9 mouse cellular contexts compared by ENCODE assay signal in genomic region chr16:56677146-56677545, GRCm38 (mm10). TPM values are rescaled to one million over a fixed set of nuclear protein-coding genes. Genes with fewer than 3 reads are reported as not detected.
DNase-seq lines count a peak whose midpoint lies in the region; ATAC-seq lines count a peak whose summit lies in the region.
"Had no signal": no experiment of that assay in that cellular context is flagged by ENCODE, and none has a peak within 500 bp of the region (broad histone marks: within the 10 kb centered on the region; RNA-seq: fewer than 3 reads in every experiment).

No protein-coding gene starts in this region.

- no peaks in the 10 kb centered on the region for H3K9me3 ChIP-seq in heart, embryonic 11.5 days (replicated peaks; ENCODE audit: control insufficient read depth, low read length)
- H3K9me3 ChIP-seq in hindbrain, embryonic 16.5 days (ENCODE audit: control insufficient read depth, low read length), result no peaks in the 10 kb centered on the region
- H3K9me3 ChIP-seq in neural tube, embryonic 15.5 days (replicated peaks), result no peaks in the 10 kb centered on the region
- H3K9me3 ChIP-seq: liver, embryonic 15.5 days had no signal

- H3K4me1 ChIP-seq in heart, embryonic 11.5 days (ENCODE audit: control insufficient read depth, insufficient read depth, low read length), result no peaks in the 10 kb centered on the region
- no peaks in the 10 kb centered on the region for H3K4me1 ChIP-seq in hindbrain, embryonic 16.5 days (ENCODE audit: control insufficient read depth, insufficient read depth, low read depth, low read length)
- H3K4me1 ChIP-seq in neural tube, embryonic 15.5 days, result no peaks in the 10 kb centered on the region
- H3K4me1 ChIP-seq: liver, embryonic 15.5 days had no signal

- DNase-seq in heart, postnatal 10 days, result peak; percentile 39 to 51
- DNase-seq in 416B (ENCODE audit: low read depth), result peak; percentile 47
- peak; percentile 82 for DNase-seq in brain, adult 2 months (ENCODE audit: low read depth, low spot score)
- no peak for DNase-seq in ovary, postnatal 36 days (ENCODE audit: low spot score)
- no peak for DNase-seq in gastrocnemius, postnatal 36 days

- 63% methylated on average over 4 of the region's 4 CpGs for WGBS in heart, embryonic 11.5 days (ENCODE audit: insufficient replicate concordance)
- 67% methylated on average over 4 of the region's 4 CpGs for WGBS in hindbrain, embryonic 16.5 days
- 72% methylated on average over 4 of the region's 4 CpGs for WGBS in neural tube, embryonic 15.5 days

- H3K9ac ChIP-seq in heart, embryonic 11.5 days (ENCODE audit: low read depth, low read length), result no peak overlapping the region
- H3K9ac ChIP-seq in hindbrain, embryonic 16.5 days (ENCODE audit: low read depth, low read length), result no peak overlapping the region
- H3K9ac ChIP-seq in neural tube, embryonic 15.5 days (replicated peaks), result no peak overlapping the region
- H3K9ac ChIP-seq: liver, embryonic 15.5 days had no signal

- H3K4me3 ChIP-seq in heart, embryonic 11.5 days (ENCODE audit: low read depth, low read length), result no peak overlapping the region
- no peak overlapping the region for H3K4me3 ChIP-seq in hindbrain, embryonic 16.5 days (ENCODE audit: low read length)
- H3K4me3 ChIP-seq in neural tube, embryonic 15.5 days (replicated peaks), result no peak overlapping the region
- H3K4me3 ChIP-seq: liver, embryonic 15.5 days had no signal

- H3K36me3 ChIP-seq in heart, embryonic 11.5 days (ENCODE audit: control insufficient read depth, insufficient read depth, low read length), result no peaks in the 10 kb centered on the region
- no peaks in the 10 kb centered on the region for H3K36me3 ChIP-seq in hindbrain, embryonic 16.5 days (ENCODE audit: control insufficient read depth, insufficient read depth, low read length)
- H3K36me3 ChIP-seq in neural tube, embryonic 15.5 days, result no peaks in the 10 kb centered on the region
- H3K36me3 ChIP-seq: liver, embryonic 15.5 days had no signal

- H3K27ac ChIP-seq in heart, embryonic 11.5 days (ENCODE audit: low read depth, low read length), result no peak overlapping the region
- no peak overlapping the region for H3K27ac ChIP-seq in hindbrain, embryonic 16.5 days (ENCODE audit: low read depth, low read length)
- no peak overlapping the region for H3K27ac ChIP-seq in neural tube, embryonic 15.5 days (replicated peaks)
- H3K27ac ChIP-seq: liver, embryonic 15.5 days had no signal

- no peaks in the 10 kb centered on the region for H3K27me3 ChIP-seq in heart, embryonic 11.5 days (ENCODE audit: control insufficient read depth, insufficient read depth, low read length)
- H3K27me3 ChIP-seq in hindbrain, embryonic 16.5 days (replicated peaks; ENCODE audit: control insufficient read depth, insufficient read depth, low read length), result no peaks in the 10 kb centered on the region
- no peaks in the 10 kb centered on the region for H3K27me3 ChIP-seq in neural tube, embryonic 15.5 days (replicated peaks)
- H3K27me3 ChIP-seq: liver, embryonic 15.5 days had no signal

- intact Hi-C loops in heart, postnatal 10 days (cut with DNase I), result loop anchor here (1.0 to 10.0 kb wide), 3 partner anchors 150 to 492 kb away; no protein-coding TSS in a partner anchor
- intact Hi-C loops in gastrocnemius, postnatal 36 days (cut with DNase I), result no loop called here

- ATAC-seq in heart, embryonic 11.5 days (replicated peaks; ENCODE audit: insufficient number of reproducible peaks, low FRiP score, low TSS enrichment), result no peak
- peak; percentile 89 for ATAC-seq in hindbrain, embryonic 16.5 days
- ATAC-seq in neural tube, embryonic 15.5 days (ENCODE audit: low FRiP score), result peak; percentile 82

- no peak overlapping the region for H3K4me2 ChIP-seq in heart, embryonic 11.5 days
- H3K4me2 ChIP-seq in hindbrain, embryonic 16.5 days (ENCODE audit: low read length), result no peak overlapping the region
- no peak overlapping the region for H3K4me2 ChIP-seq in neural tube, embryonic 15.5 days
- H3K4me2 ChIP-seq: liver, embryonic 15.5 days had no signal

RNA-seq across cellular contexts. Expression of gene Tfg, which starts 40.1 kb away (rescaled TPM):
- total RNA-seq in heart, postnatal 10 days (2021), result 10 to 100 TPM; 61.3 to 67.3 TPM
- 159 and 162 TPM in 2 replicates for polyA plus RNA-seq in heart, embryonic 11.5 days (2014; fragmentation: Nextera tagmentation; extraction: Ambion mirVana)
- 164 and 176 TPM in 2 replicates for polyA plus RNA-seq in hindbrain, embryonic 16.5 days (2015; fragmentation: Nextera tagmentation; extraction: Ambion mirVana)
- polyA plus RNA-seq in neural tube, embryonic 15.5 days (2015; fragmentation: Nextera tagmentation; extraction: Ambion mirVana), result 157 and 159 TPM in 2 replicates
- 10 to 100 TPM; 41.1 to 42.7 TPM for total RNA-seq in gastrocnemius, postnatal 36 days (2021)

Comparison
In these comparisons a context has a peak if more than half of its experiments do, and no peak if none do; other contexts are left out.
1. DNase-seq: peak in heart, postnatal 10 days (2 of 2), 416B (single experiment) and brain, adult 2 months (single experiment); none in ovary, postnatal 36 days (single experiment) and gastrocnemius, postnatal 36 days (0 of 2).